8 mouse cellular contexts compared by ENCODE assay signal in the genomic region with DNA sequence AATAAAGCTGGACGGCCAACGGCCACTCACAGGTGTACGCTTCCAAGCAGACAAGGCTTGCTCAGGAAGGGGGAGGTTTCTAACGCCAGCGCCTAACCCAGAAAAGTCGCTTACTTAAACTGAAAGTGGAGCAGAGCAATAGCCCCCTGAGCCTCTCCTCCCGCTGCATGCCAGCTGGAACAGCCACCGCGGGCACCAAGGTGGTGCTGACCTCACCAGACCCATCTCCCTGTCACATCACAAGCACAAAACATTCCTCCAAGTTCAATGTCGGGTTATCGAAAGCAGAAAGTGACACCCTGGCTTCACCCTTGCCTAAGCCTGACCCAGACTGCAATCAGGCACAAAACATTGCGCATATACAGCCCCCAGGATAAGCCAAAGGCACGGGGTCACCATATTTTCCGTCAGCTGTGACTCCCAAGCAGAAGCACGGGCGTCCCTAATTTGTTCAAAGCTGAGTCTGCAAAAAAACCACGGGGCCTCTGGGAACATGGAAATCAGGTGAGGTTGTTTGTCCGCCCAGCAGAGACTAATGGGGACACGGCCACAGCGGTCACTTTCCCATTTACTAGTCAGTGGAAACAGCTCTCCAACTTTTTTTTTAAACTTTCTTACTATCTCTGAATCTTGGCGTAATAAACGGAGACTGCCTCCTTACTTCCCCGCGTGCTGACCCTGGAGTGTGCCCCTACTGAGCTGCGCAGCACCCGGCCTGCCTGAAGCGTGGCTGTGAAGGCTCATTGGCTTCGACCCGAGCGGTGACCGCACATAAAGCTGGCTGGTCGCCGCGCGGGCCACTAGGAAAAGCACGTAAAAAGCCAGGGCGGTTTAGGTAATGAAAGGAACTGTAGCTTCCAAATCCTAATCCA. TPM values are rescaled to one million over a fixed set of nuclear protein-coding genes. Genes with fewer than 3 reads are reported as not detected.
DNase-seq lines count a peak whose midpoint lies in the region; ATAC-seq lines count a peak whose summit lies in the region.

No protein-coding gene starts in this region.

- WGBS in heart, embryonic 14.5 days = 2% methylated on average over 37 of the region's 37 CpGs
- 2% methylated on average over 37 of the region's 37 CpGs for WGBS in midbrain, embryonic 13.5 days

- peak overlapping the region; percentile 75 to 77 for H3K4me3 ChIP-seq in heart, embryonic 14.5 days (ENCODE audit: control insufficient read depth in 1 of 2, insufficient read depth in 1 of 2, low read depth in 1 of 2, low read length in 2 of 2)
- H3K4me3 ChIP-seq in midbrain, embryonic 13.5 days (replicated peaks) = peak overlapping the region; percentile 55

- H3K27ac ChIP-seq in heart, embryonic 14.5 days (replicated peaks in 1 of 2; ENCODE audit: control insufficient read depth in 1 of 2, insufficient read depth in 1 of 2, low read depth in 2 of 2, low read length in 2 of 2) = no peak overlapping the region
- H3K27ac ChIP-seq in midbrain, embryonic 13.5 days = no peak overlapping the region

- ATAC-seq in common myeloid progenitor, adult 5-6 weeks (replicated peaks; ENCODE audit: low read depth, poor library complexity, severe bottlenecking) = peak; percentile 36
- ATAC-seq in heart, embryonic 14.5 days (ENCODE audit: insufficient number of reproducible peaks, insufficient read depth, low FRiP score, low read depth) = no peak
- 0 out of 2 replicates have a peak, but pooled peaks have one; percentile 34 for ATAC-seq in midbrain, embryonic 13.5 days
- ATAC-seq in activated CD4-positive, CD25-positive, alpha-beta regulatory T cell, adult 4 months = no peak

- H3K36me3 ChIP-seq in heart, embryonic 14.5 days (ENCODE audit: control insufficient read depth, insufficient read depth, low read length) = no peaks in the 10 kb centered on the region
- H3K36me3 ChIP-seq in midbrain, embryonic 13.5 days = no peaks in the 10 kb centered on the region

- H3K4me1 ChIP-seq in heart, embryonic 14.5 days (ENCODE audit: control insufficient read depth in 2 of 2, insufficient read depth in 2 of 2, low read length in 2 of 2) = peaks cover 16 to 21% of the 10 kb centered on the region in 2 experiments
- H3K4me1 ChIP-seq in midbrain, embryonic 13.5 days (replicated peaks) = peaks cover 34% of the 10 kb centered on the region

- H3K27me3 ChIP-seq in heart, embryonic 14.5 days (ENCODE audit: control insufficient read depth, insufficient read depth, low read length) = peaks cover 21% of the 10 kb centered on the region
- H3K27me3 ChIP-seq in midbrain, embryonic 13.5 days = peaks cover 76% of the 10 kb centered on the region

- peak overlapping the region; percentile 99 for H3K4me2 ChIP-seq in heart, embryonic 14.5 days (ENCODE audit: low read length)
- H3K4me2 ChIP-seq in midbrain, embryonic 13.5 days (replicated peaks) = peak overlapping the region; percentile 100

- peak overlapping the region; percentile 75 for H3K9ac ChIP-seq in heart, embryonic 14.5 days (ENCODE audit: low read length)
- no peak overlapping the region for H3K9ac ChIP-seq in midbrain, embryonic 13.5 days (replicated peaks)

- no peaks in the 10 kb centered on the region for H3K9me3 ChIP-seq in heart, embryonic 14.5 days (ENCODE audit: control insufficient read depth, low read length)
- H3K9me3 ChIP-seq in midbrain, embryonic 13.5 days = no peaks in the 10 kb centered on the region

- DNase-seq in adrenal gland, postnatal 14 days = peak; percentile 28
- DNase-seq in adrenal gland, adult 8-10 months = no peak
- DNase-seq in kidney, postnatal 14 days = peak; percentile 44
- no peak for DNase-seq in urinary bladder, postnatal 36 days (ENCODE audit: low spot score in 2 of 2)

RNA-seq across cellular contexts. Expression of a gene that starts 1.6 kb away (rescaled TPM):
- 1.6 and 1.9 TPM in 2 replicates for total RNA-seq in adrenal gland, postnatal 14 days (2021)
- total RNA-seq in adrenal gland, adult 8-10 months (2022) = 1 to 10 TPM; 1.1 to 3.8 (median 2.7) TPM
- 0.23 and 2.2 TPM in 2 replicates for total RNA-seq in common myeloid progenitor, adult 5-6 weeks (2017)
- polyA plus RNA-seq in heart, embryonic 14.5 days (2014; fragmentation: Nextera tagmentation; extraction: Ambion mirVana) = 2.9 and 3.2 TPM in 2 replicates
- polyA plus RNA-seq in midbrain, embryonic 13.5 days (2015; fragmentation: Nextera tagmentation; extraction: Ambion mirVana) = 0.64 and 0.86 TPM in 2 replicates
- polyA plus RNA-seq in activated CD4-positive, CD25-positive, alpha-beta regulatory T cell, adult 4 months (2017; shearing (Covaris generic)) = under 1 TPM in 1 of 2 experiments, not detected in 1; 0.71 TPM

Comparison
In these comparisons a context has a peak if more than half of its experiments do, and no peak if none do; other contexts are left out.
1. DNase-seq: peak in adrenal gland, postnatal 14 days (single experiment) and kidney, postnatal 14 days (single experiment); none in adrenal gland, adult 8-10 months (single experiment) and urinary bladder, postnatal 36 days (0 of 2).
2. ATAC-seq: peak in common myeloid progenitor, adult 5-6 weeks (single experiment) and midbrain, embryonic 13.5 days (single experiment); none in heart, embryonic 14.5 days (single experiment) and activated CD4-positive, CD25-positive, alpha-beta regulatory T cell, adult 4 months (single experiment).